Mouse (Mus musculus): Measurements from ENCODE around the gene Gcnt1. TPM values are rescaled to one million over a fixed set of nuclear protein-coding genes. Genes with fewer than 3 reads are reported as not detected.

Gcnt1 gene
- polyA plus RNA-seq, 1 experiment: 1.9 TPM

DNA sequence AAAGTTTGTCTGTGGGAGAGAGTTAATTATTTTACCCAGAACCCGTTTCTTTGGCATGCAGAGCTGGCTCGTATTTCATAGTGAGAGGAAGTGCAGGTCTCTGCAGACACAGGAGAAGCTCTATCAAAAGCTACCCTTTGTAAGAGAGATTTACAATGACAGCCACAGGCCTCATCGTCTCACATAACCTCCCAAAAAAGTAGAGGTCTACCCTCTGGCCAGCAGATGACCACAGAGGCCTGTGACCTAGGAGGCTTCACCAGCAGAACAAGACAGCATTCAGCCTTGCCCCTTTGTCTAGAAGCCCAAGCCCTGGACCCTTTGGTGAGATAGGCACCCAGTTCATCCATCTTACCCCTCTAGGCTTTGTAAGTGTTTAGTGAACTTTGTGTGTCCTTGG, 53.9 kb downstream of the Gcnt1 start:
- H3K4me3 ChIP-seq (ENCODE audit: insufficient read depth, low read length): no peak overlapping the region
- TF ChIP-seq POLR2A (IDR thresholded peaks at IDR 0.05; ENCODE audit: extremely low read depth, insufficient read depth, low read length): no peak
- TF ChIP-seq CTCF (IDR thresholded peaks at IDR 0.05; ENCODE audit: extremely low read depth, insufficient read depth, low read length): no peak
- H3K27ac ChIP-seq (ENCODE audit: insufficient read depth, low read length): no peak overlapping the region
- H3K4me1 ChIP-seq (ENCODE audit: control insufficient read depth, insufficient read depth, low read length): no peaks in the 10 kb centered on the region

DNA sequence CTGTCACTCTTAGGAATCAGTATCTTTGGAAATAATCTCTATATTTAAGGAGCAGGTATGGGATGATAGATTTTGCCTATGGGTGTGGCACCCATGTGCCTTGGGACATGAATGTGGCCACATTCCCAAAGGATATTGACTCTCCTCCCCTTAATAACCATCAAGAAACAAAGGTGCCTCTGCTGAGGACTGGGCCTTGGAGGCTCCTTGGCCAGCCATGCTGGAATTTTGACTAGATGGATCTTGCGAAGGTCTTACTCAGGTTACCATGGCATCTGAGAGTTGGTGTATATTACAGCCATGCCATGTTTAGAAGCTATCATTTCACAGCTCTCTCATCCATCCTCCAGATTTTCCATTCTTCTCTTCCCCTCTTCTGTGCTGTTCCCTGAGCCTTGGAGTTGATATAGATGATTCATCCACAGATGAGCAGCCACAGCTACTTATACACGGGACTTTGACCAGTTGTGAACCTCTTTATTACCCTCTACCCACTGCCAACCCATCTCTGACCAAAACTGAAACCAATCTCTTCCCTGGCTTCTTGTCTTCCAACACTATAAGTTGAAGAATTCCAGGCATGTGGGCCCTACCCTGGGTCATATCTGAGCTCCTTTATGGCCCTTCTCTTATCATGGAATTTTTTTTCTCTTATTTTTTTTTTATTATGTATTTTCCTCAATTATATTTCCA, 56.2 kb downstream of the Gcnt1 start:
- no peak for TF ChIP-seq CTCF (IDR thresholded peaks at IDR 0.05; ENCODE audit: extremely low read depth, insufficient read depth, low read length)
- TF ChIP-seq POLR2A (IDR thresholded peaks at IDR 0.05; ENCODE audit: extremely low read depth, insufficient read depth, low read length): no peak
- H3K4me3 ChIP-seq (ENCODE audit: insufficient read depth, low read length): no peak overlapping the region
- no peaks in the 10 kb centered on the region for H3K4me1 ChIP-seq (ENCODE audit: control insufficient read depth, insufficient read depth, low read length)
- H3K27ac ChIP-seq (ENCODE audit: insufficient read depth, low read length): no peak overlapping the region

GRCm38 (mm10) chr19:17314451-17314850, 58.2 kb downstream of the Gcnt1 start:
- Histone ChIP-seq H3K4me1 (ENCODE audit: control insufficient read depth, insufficient read depth, low read length) (no peaks in the 10 kb centered on the region), H3K4me3 (ENCODE audit: insufficient read depth, low read length) (no peak overlapping the region), H3K27ac (ENCODE audit: insufficient read depth, low read length) (no peak overlapping the region)
- TF ChIP-seq POLR2A (IDR thresholded peaks at IDR 0.05; ENCODE audit: extremely low read depth, insufficient read depth, low read length) (no peak), CTCF (IDR thresholded peaks at IDR 0.05; ENCODE audit: extremely low read depth, insufficient read depth, low read length) (no peak)

GRCm38 (mm10) chr19:17313766-17314165, 58.9 kb downstream of the Gcnt1 start:
- H3K27ac ChIP-seq (ENCODE audit: insufficient read depth, low read length): no peak overlapping the region
- H3K4me3 ChIP-seq (ENCODE audit: insufficient read depth, low read length): no peak overlapping the region
- H3K4me1 ChIP-seq (ENCODE audit: control insufficient read depth, insufficient read depth, low read length): no peaks in the 10 kb centered on the region
- TF ChIP-seq POLR2A (IDR thresholded peaks at IDR 0.05; ENCODE audit: extremely low read depth, insufficient read depth, low read length): no peak
- TF ChIP-seq CTCF (IDR thresholded peaks at IDR 0.05; ENCODE audit: extremely low read depth, insufficient read depth, low read length): no peak

GRCm38 (mm10) chr19:17312671-17313180, 59.9 kb downstream of the Gcnt1 start:
- no peak for TF ChIP-seq CTCF (IDR thresholded peaks at IDR 0.05; ENCODE audit: extremely low read depth, insufficient read depth, low read length)
- TF ChIP-seq POLR2A (IDR thresholded peaks at IDR 0.05; ENCODE audit: extremely low read depth, insufficient read depth, low read length): no peak
- Histone ChIP-seq H3K27ac (ENCODE audit: insufficient read depth, low read length) (no peak overlapping the region), H3K4me1 (ENCODE audit: control insufficient read depth, insufficient read depth, low read length) (no peaks in the 10 kb centered on the region), H3K4me3 (ENCODE audit: insufficient read depth, low read length) (no peak overlapping the region)

DNA sequence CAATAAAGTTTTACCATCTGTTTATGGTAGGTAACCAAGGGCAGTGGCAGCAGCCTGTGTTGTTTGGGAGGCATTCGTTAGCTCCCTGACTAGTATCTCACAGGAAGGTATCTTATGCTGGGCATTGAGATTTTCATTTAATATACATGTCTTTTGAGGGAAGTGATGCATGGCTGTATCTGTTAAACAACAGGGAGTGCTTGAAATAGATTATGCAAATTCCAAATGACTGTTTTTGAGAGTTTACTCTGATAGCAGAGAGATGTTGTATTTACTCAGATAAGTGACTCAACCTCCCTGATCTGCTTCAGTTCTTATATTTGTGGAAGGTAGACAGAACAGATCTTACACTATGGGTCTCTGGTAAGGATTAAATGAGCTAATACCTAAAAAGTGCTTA, 61.1 kb downstream of the Gcnt1 start:
- H3K27ac ChIP-seq (ENCODE audit: insufficient read depth, low read length): no peak overlapping the region
- H3K4me1 ChIP-seq (ENCODE audit: control insufficient read depth, insufficient read depth, low read length): no peaks in the 10 kb centered on the region
- no peak overlapping the region for H3K4me3 ChIP-seq (ENCODE audit: insufficient read depth, low read length)
- TF ChIP-seq CTCF (IDR thresholded peaks at IDR 0.05; ENCODE audit: extremely low read depth, insufficient read depth, low read length): no peak
- no peak for TF ChIP-seq POLR2A (IDR thresholded peaks at IDR 0.05; ENCODE audit: extremely low read depth, insufficient read depth, low read length)

GRCm38 (mm10) chr19:17311031-17311430, 61.6 kb downstream of the Gcnt1 start:
- Histone ChIP-seq H3K4me1 (ENCODE audit: control insufficient read depth, insufficient read depth, low read length) (no peaks in the 10 kb centered on the region), H3K27ac (ENCODE audit: insufficient read depth, low read length) (no peak overlapping the region), H3K4me3 (ENCODE audit: insufficient read depth, low read length) (no peak overlapping the region)
- TF ChIP-seq POLR2A (IDR thresholded peaks at IDR 0.05; ENCODE audit: extremely low read depth, insufficient read depth, low read length) (no peak), CTCF (IDR thresholded peaks at IDR 0.05; ENCODE audit: extremely low read depth, insufficient read depth, low read length) (no peak)

GRCm38 (mm10) chr19:17296081-17296480, 76.6 kb downstream of the Gcnt1 start:
- H3K4me3 ChIP-seq (ENCODE audit: insufficient read depth, low read length): no peak overlapping the region

DNA sequence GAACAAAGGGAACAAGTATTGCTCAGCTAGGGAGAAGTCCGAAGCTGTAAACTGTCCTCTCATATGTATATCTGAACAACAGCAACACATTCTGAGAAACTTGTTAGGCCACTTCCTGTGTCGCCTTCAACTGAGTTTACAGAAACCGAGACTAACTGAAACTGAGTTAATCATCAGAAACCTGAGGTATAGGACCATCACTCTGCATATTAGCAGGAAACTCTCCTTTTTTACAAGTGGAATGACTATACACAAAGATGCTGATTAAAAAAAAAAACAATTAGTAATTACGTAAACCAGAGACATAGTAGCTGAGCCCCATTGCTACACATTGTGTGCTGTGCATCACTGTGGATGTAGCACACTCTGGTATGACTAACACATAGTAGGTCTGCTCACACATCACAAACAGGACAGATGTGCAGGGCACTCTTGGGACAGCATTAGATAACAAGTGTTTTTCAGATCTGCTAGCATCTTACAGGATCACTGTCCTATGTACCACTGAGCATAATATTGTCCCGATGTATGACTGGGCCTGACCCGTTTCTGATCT, 77.4 kb downstream of the Gcnt1 start:
- no peaks in the 10 kb centered on the region for H3K4me1 ChIP-seq (ENCODE audit: control insufficient read depth, insufficient read depth, low read length)
- TF ChIP-seq CTCF (IDR thresholded peaks at IDR 0.05; ENCODE audit: extremely low read depth, insufficient read depth, low read length) (no peak), POLR2A (IDR thresholded peaks at IDR 0.05; ENCODE audit: extremely low read depth, insufficient read depth, low read length) (no peak)
- no peak overlapping the region for H3K4me3 ChIP-seq (ENCODE audit: insufficient read depth, low read length)
- no peak overlapping the region for H3K27ac ChIP-seq (ENCODE audit: insufficient read depth, low read length)

More at GRCm38 (mm10) chr19:17296081-17296480, 76.6 kb downstream of the Gcnt1 start:
- Histone ChIP-seq H3K27ac (ENCODE audit: insufficient read depth, low read length) (no peak overlapping the region), H3K4me1 (ENCODE audit: control insufficient read depth, insufficient read depth, low read length) (no peaks in the 10 kb centered on the region)
- TF ChIP-seq POLR2A (IDR thresholded peaks at IDR 0.05; ENCODE audit: extremely low read depth, insufficient read depth, low read length) (no peak), CTCF (IDR thresholded peaks at IDR 0.05; ENCODE audit: extremely low read depth, insufficient read depth, low read length) (no peak)

- H3K4me1 ChIP-seq (ENCODE audit: control insufficient read depth, insufficient read depth, low read length): no peaks in the 10 kb centered on the region
- TF ChIP-seq POLR2A (IDR thresholded peaks at IDR 0.05; ENCODE audit: extremely low read depth, insufficient read depth, low read length) (no peak), CTCF (IDR thresholded peaks at IDR 0.05; ENCODE audit: extremely low read depth, insufficient read depth, low read length) (no peak)
- H3K4me3 ChIP-seq (ENCODE audit: insufficient read depth, low read length): no peak overlapping the region
- no peak overlapping the region for H3K27ac ChIP-seq (ENCODE audit: insufficient read depth, low read length)
Measured at GRCm38 (mm10) chr19:17294136-17294535, 78.5 kb downstream of the Gcnt1 start.
